Mouse (Mus musculus) heart, adult 2 months (tissue): ENCODE data around the gene Pdlim1.

Experiments used
- CTCF ChIP-seq: fragments of 200-600 bp; IDR thresholded peaks from 2 replicates; pipeline ENCODE4 v1.8.1; 2022; ENCODE audit warnings: antibody characterized with exemption, mild to moderate bottlenecking, moderate library complexity
- EP300 ChIP-seq: fragments of 200-500 bp; IDR thresholded peaks from 2 replicates; pipeline ENCODE4 v1.6.1; 2011; ENCODE audit warnings: low read depth, low read length, control low read depth; ENCODE audit not compliant: insufficient read depth

GRCm38 (mm10) chr19:40310410-40311130 lies 38.9 kb upstream of the Pdlim1 start:
- TF ChIP-seq CTCF (no peak), EP300 (no peak)
